Mouse (Mus musculus): ENCODE data around the gene Rgs8.

The Rgs8 gene

DNA sequence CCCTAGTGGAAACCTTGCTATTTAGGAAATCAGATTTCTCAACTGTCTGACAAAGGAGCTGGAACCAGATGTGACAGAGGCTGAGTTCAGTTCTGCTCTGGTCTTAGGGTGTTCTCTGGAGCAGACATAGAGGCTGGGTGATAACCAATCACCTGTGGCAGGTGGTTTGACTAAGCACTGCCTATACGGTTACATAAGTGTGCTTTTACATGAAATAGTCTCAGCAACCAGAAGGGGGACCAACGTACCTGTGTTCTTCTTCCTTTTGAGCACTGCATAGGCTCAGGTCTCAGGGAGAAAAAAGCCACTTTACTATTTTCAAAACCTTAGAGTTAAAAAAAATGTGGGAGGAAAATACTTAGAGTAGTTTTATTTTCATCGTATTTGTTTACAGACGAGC is 22.8 kb downstream of the Rgs8 start:
- no peak for DNase-seq

DNA sequence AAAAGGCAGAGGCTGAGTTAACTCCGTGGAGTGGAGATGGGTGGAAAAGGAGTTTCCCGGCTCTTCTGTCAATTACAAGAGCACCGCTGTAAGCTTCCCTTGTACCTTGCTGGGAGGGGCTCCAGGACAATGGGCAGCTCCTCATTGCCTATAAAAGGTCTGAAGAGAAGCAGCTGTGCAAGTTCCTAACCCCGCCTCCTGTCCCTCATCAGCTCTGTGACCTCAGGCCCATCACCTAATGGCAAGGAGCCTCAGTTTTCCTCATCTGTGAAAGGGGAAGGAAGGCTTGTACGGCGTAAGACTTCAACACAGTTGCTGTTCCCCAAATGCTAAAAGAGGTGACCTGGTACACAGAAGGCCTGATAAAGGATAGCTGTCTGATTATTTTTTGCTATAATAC is 24.8 kb downstream of the Rgs8 start:
- no peak for DNase-seq

DNA sequence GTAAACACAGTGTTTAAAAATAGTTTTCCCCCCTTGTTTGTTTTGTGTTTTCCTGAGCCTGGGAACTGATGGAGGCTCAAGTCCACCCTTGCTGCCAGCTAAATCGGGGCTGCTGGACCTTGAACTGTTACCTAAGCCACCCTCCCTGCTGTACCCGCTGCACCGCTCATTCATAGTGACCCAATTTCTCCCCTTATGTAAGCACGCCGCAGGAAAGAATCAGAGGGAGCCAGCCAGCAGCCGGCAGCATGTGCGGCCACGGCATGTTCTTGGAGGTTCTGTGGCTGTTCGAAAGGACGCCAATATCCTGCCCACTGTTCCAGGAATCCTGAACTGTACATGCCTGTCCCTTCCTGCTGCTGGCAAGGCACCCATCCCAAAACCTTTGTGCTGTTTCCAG is 26.3 kb downstream of the Rgs8 start:
- peak; percentile 62 for DNase-seq

DNA sequence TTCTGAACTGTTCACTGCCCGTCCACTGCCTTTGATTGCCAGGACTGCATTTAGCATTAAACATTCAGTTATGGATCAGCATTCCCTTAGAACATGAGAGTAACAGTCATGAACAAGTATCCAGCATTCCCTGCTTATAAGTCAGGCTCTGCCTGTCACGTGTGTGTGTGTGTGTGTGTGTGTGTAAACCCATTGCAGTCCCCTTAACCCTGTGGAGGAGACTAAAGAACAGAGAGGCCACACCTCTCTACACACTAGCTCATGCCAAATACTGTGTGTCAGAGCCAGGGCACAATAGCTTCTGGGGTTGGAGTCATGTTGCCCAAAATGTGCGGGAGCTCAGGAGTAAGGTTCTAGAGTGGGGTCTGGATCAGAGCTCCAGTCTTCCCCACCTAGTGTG is 26.8 kb downstream of the Rgs8 start:
- no peak for DNase-seq

DNA sequence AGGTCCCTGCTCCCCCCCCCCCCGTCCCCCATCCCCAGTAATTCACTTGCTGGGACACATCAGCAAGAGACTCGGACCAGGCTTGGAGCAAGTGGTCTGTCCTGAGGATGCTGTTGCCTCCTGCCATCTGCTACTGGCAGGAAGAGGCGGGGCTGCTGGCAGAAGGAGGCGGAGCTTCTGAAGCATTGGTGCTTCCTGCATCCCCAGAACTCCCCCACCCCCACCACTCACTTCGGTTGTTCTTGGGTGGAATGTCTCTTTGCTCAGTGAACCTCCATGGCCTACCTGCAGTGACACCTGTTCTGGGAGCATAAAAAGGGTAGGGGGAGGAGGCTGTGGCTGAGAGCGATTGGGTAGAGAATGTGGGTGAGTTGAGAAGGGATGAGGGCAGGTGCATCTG is 27.5 kb downstream of the Rgs8 start:
- no peak for DNase-seq

DNA sequence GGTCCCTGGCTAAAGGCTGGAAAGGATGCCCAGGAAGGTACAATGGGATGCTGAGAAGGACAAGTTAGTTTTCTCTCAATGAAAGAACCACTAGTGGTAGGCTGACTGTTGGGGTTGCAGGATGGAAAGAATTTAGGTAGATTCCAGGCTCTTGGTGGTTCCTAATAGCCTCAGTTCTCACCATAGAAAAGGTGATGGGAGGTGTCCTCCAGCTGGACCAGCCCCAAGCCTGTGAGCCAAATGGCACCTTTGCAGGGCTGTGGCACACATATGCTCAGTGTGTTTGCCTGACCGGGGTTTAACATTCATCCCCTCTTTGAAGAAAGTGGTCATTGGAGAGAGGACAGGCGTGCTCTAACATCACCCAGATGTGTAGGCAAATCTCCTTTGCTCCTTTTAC is 28.2 kb downstream of the Rgs8 start:
- no peak for DNase-seq

DNA sequence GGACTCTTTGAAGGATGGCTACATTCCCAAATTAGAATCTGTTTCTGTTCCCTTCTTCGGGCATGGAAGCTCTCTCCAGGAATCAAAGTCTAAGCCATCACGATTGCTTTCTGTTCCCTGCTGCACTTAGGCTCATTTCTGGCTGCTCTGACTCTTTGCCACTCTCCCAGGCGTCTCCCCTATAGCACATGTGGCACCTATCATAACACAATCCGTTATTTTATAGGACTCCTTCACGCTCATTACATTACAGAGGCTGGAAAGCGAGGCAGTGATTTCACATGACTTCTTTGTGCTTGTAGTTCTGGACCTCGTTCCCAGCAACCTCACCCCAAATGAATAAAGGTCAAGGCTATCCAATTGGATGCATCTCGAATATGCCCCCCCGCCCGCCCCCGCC is 30.4 kb downstream of the Rgs8 start:
- DNase-seq, result no peak

DNA sequence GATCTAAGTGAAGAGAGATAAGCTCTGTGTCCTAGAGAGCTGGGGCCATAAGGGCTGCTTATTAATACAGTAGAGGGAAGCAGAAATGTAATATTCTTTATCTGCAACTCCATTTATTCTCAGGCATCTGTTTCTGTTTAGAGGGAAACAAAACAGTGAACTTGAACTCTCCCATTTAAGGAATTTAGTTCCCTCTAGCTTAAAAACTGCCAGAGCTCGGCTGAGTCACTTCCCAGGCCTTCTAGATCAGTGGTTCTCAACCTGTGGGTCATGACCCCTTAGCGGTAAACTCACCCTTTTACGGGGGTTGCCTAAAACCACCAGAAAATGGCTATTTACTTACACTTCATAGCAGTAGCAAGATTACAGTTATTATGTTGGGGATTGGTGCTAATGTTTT is 32.8 kb downstream of the Rgs8 start:
- no peak for DNase-seq

DNA sequence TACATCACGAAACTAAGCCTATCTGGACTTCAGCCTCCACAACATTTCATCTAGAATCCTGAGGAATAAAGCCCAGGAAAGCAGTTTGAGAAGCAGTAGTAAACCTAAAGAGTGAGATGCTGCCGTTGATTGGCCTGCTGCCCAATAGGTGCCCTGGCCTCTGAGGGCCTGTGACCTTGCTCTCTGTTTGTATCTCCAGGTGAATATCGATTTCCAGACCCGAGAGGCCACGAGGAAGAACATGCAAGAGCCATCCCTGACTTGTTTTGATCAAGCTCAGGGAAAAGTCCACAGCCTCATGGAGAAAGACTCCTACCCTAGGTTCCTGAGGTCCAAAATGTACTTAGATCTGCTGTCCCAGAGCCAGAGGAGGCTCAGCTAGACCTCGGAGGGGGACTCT is 39.7 kb downstream of the Rgs8 start:
- DNase-seq, result no peak

DNA sequence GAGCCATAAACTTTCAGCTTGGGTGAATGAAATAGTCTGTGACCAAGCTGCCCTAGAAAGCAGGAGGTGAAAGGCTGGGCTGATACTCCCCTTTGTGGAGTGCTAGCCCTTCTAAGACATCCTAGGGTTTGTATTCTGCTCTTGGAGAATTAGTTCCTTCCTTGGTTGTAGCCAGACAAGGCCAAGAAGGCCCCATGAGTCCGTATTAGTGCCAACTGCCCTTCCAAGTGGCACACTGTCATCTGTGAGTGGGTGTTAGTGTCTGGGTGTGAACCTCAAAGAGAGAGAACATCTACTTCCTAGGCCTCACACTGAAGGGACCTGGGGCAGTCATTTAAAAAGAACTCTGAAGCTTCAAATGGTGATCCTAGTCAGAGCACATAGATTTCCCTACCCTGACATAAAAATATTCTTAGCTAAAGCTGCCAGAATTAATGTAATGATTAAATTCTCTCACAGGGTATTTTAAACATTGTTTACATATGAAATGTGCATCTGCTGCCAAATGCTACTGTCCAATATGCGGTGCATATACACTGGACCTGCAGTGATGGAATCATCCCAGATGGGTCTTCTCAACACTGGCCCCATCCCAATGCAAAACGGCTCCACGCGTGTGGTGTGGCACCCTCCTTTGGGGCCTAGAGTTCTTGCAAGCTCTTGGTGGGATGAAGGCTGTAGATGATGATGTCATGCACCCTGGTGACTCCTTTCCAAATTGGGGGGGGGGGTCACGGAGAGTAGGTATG is 41.7 kb downstream of the Rgs8 start:
- DNase-seq, result no peak

DNA sequence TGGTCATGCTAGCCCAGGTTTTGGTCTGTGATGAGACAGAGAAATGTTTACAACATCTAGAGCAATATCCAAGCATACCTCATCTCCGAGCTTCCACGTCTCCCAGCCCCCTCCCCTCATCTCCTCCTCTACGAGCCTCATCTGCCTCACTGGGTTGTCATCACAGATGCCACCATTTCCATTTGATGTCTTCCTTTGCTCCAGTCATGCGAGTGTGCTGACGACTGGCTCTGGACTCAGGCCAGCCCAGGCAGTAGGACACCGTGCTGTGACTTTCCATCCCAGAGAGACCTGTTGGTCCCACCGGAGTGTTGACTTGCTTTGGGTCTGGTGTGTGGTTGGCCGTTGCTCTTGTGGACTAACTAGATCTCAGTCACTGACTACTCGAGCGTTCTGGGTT is 42.6 kb downstream of the Rgs8 start:
- no peak for DNase-seq

DNA sequence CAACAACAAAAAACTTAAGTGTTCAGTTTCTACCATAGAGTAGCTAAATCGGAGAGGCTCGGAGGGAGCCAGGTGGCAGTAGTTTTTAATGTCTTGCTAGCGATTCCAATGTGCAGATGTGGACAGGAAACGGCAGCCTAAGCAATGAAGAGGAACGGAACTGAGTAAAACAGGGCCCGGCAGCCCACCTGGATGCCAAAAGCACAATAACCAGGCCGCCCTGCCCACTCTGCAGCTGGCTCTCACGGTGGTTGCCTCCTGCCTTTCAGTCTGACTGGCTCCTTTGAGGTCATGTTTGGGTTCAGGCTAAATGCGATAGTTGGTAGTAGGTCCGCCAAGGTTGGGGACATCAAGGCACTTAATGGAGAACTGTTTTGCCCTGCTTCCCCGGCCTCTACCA is 43.3 kb downstream of the Rgs8 start:
- DNase-seq, result no peak

DNA sequence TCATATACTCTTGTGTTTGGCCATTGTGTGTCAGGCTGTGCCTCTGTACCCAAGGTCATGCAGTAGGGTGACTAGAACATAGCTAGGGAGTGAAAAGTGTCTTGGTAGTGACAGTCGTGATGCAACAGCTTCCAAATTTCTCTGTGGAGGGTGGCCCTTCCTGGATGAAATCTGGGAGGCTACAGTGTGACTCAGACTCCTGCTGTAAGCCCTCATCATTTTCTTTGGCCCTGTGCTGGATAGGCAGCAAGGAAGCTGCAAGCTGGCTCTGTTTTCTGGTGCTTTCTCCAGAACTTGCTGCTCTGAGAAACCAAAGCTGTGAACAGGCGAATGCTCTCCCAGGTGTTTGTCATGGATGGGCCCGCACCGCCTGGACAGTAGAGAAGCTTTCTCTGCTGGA is 43.7 kb downstream of the Rgs8 start:
- DNase-seq, result no peak

DNA sequence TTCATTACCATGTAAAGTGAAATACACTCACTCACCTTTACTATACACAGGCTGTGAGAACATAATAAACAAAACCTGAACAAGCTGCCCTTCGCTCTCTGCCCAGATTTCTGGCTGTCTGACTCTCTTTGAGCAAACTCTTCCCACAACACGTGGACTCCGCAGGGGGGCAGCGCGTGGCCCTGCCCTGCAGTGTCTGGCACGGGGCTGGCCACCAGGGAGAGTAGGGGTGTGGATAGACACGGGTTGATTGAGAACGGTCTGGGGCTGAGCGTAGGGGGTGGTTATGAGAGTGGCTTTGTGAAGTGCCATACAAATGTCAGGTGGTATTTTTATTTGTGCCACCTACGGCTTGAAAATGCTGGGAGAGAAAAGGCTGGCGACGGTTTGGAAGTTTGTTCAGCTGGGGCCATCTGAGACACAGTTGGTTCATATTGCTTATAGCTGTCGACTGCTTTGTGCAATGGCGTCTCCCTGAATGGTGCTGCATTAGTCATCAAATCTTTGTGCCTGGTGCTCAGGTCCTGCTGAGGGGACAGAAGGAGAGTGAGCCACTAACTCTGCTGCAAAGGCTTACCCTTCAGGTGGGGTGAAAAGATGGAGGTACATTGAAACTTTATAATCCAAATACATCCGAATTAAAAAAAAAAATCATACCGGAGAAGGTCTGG is 44.9 kb downstream of the Rgs8 start:
- no peak for DNase-seq

DNA sequence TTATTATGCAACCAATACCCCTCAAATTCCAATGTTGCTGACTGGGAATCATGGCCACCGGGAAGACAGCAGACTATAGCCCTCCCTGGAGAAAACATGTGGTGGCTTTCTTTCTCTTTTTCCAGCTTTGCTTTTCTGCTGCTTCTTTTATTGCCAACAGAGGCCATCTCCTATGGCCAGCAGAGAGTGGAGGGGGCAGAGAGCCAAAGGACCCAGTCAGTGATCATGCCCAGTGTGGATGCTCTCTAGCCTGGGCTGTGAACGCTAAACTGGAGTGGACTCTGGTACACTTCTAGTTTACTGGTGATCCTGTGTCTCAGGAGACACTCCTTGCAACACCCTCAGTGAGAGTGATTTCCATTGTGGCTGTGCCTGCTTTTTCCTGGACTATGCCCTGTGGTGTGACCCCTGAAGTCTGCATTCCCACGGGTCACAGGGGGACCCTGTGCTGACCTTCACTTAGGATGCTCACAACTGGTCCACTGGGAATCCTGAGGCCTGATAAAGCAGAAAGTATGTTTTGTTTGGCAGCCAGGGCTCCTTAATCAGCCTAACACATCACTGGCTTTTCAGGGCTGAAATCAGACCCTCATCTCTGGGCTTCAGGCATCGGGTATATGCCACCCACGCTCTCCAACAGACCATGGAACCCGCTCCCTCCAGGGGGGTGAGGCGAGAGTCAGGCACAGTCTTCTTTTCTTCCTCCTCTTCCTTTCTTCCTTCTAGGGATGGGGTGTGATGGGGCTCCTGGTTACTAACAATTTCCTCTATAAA is 45.7 kb downstream of the Rgs8 start:
- no peak for DNase-seq

DNA sequence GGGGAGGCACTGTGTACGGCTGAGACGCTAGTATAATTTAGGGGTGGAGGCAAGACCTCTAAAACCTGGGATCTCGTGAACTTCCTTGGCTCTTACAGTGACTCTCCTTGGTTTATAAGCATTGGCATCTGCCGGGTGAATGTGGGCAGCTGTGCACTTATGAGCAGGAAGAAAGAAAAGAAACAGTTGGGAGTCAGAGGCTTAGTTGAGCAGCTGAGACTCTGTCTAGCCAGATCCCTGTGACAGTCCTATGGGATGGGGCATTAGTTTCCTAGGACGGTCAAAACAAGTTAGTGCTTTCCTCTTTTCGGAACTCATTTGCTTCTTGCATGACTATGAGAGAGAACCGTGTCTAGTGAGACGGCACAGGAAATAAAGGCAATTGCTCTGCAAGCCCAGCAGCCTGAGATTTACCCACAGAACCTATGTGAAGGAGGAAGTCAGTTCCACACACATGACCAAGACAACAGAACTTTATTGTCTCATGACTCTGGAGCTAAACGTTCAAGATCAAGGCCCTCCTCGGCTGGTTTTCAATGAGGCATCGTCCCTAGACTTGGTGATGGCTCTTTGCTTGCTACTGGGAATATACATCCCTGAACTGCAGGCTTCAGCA is 47.7 kb downstream of the Rgs8 start:
- DNase-seq, result peak; percentile 12

DNA sequence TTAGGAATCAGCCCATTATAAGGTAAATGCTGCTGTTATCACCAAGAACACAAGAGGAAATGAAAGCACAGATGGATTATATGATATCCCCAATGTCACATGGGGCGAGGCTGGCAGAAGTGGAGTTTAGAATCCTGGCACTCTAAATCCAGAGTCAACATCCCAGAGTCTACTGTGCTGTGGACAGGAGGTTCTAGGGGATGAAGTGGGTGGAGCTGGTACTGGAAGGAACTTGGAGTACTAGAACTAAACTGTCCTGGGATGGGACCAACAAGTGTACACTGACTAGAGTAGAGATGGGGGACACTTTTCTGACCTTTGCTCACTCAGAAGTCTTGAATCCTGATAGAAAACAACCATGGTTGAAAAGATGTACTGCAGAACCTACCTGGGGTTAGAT is 48.6 kb downstream of the Rgs8 start:
- no peak for DNase-seq

DNA sequence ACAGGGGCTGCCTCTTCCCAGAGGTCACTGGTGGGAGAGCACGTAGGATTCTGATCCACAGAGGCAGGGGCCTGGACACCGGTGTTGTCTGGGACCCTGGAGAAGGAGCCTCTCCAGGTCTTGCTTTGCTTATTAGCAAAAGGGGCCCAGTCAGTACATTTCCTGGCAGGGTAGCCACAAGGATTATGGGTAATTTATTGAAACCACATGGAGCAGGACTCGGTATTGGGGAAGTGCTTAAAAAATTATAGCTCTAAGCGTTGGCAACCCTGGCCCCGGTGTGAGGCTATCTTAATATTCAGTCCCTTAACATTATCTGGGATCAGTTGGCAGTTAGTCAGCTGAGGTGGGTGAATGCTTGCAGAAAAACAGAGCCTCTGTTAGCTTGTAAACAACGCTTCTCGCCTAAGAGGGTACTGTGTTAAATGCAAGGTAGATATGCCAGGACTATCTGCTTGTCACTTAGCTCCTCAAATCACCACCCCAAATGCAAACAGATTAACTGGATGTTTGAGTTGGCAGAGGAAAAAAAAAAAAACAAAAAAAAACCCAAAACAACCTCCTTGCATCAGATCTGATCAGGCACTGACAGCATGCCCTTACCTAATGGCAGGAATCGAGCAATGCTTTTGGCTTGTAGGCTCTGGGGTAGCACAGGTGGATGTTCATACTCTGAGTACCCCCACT is 49.5 kb downstream of the Rgs8 start:
- no peak for DNase-seq

DNA sequence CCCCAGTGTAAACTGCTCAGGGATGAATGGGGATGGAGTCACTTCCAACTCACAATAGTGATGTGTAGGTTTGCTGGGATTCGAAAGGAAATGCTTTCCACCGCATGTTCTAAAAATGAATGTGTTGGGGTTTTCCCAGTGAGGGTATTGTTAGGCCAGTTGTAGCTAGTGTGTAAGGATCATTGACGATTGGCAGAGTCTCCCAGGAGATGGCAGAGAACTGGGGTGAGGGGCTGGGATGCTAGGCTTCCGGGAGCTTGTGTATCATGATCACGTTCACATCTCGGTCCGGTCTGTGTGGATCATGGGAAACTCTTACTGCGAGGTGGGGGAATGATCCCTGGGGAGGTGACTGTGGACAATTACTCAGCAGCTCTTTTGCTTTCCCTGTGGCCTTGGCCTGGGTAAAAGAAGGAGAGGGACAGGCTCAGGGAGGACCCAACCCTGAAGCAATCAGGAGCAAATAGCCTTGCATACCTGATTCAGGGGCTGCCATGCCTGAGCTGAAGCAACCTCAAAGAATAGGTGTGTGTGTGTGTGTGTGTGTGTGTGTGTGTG is 50.1 kb downstream of the Rgs8 start:
- no peak for DNase-seq

DNA sequence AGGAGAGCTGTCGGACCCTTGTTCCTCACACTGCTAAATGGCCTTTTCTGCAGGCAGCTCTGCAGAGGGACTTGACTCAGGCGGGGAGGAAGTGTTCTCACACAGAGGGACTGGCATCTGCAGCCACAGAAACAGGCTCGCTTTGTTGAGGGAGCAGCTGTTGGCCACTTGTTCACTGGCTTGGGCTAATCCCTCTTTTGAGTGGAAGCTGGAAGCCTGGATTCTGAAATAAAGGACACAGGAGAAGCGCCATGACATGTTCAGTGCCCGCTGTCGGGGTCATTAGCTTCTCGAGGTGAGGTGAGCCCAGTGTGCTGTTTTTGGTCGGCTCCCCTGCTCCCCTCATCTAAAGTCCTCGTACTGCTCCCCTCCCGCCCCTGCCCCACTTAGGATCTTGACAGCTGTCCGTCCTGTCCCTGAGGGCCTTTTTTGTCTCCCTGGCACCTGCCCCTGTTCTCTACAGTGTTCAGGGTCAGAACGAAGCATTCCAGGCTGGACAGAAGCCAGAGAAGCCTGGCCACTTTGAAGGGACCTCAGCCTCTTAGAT is 50.7 kb downstream of the Rgs8 start:
- DNase-seq, result no peak

DNA sequence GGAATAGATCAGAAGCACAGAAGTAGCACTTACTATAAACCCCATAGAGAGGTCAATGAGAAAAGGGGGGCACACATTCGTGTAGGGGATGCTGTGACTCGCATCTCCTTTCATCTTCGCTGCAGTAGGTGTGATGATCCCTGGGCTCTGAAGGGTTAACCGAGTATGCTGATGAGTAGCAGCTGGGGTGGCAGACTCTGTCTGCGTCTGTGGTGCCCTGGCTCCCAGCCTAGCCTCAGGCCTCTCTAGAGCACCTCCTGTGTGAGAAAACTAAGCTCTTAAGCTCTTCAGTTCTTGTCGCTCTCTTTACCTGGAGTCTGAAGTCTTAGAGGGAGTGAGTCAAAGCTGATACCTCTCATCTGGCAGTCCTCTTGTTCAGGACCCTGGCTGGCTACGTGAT is 51.3 kb downstream of the Rgs8 start:
- DNase-seq, result no peak

DNA sequence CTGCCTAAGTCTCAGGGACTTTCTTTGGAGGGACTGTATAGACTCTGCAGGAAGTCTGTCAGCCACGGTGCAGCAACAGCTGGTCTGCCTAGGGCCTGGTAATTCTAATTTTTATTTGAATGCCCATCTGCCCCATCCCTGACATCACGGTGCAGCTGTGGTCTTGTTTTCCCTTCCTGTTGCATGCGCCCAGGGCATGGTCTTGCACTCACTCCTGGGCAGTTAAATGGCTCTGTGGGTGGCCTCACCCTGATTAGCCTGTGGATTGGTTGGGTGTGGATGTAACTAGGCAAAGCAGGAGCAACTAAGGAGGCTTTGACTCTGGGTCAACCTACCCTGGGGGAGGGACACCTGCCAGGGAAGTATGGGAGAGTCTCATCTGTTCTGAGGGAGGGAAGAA is 52.2 kb downstream of the Rgs8 start:
- no peak for DNase-seq
